Mouse (Mus musculus) forebrain, postnatal 0 days (tissue): Measurements from ENCODE around the gene Pbx1. TPM values are rescaled to one million over a fixed set of nuclear protein-coding genes. Genes with fewer than 3 reads are reported as not detected.

Source experiments
- ATAC-seq: fragments of 200-750 bp; cut with Nextera tagmentation; 2 replicates; pipeline ENCODE4 v1.8.0; 2017; ENCODE audit warnings: mild to moderate bottlenecking, moderate library complexity
- DNase-seq: peaks from one replicate; pipeline ENCODE4 v3.0.0-alpha.2; 2015
- H3K27ac ChIP-seq: fragments of 300-500 bp; sonication (generic); 2 replicates; pipeline ENCODE4 v1.5.1; 2014; ENCODE audit warnings: low read depth, mild to moderate bottlenecking, antibody characterized with exemption, low read length, moderate library complexity, mixed read lengths
- H3K27me3 ChIP-seq: fragments of 300-500 bp; sonication (generic); 2 replicates; pipeline ENCODE4 v1.6.1; 2014; ENCODE audit warnings: mild to moderate bottlenecking, low read length, mixed read lengths; ENCODE audit not compliant: insufficient read depth
- H3K36me3 ChIP-seq: fragments of 300-500 bp; sonication (generic); 2 replicates; pipeline ENCODE4 v1.6.1; 2014; ENCODE audit warnings: mild to moderate bottlenecking, moderate library complexity; ENCODE audit not compliant: insufficient read depth
- H3K4me1 ChIP-seq: fragments of 300-500 bp; sonication (generic); 2 replicates; pipeline ENCODE4 v1.6.1; 2014; ENCODE audit warnings: antibody characterized with exemption; ENCODE audit not compliant: insufficient read depth
- H3K4me2 ChIP-seq: fragments of 300-500 bp; sonication (generic); 2 replicates; pipeline ENCODE4 v1.6.1; 2014; ENCODE audit warnings: low read depth, mild to moderate bottlenecking, moderate library complexity
- H3K4me3 ChIP-seq: fragments of 300-500 bp; sonication (generic); 2 replicates; pipeline ENCODE4 v1.5.1; 2014; ENCODE audit warnings: low read depth, low read length, mixed read lengths
- H3K9ac ChIP-seq: fragments of 300-500 bp; sonication (generic); 2 replicates; pipeline ENCODE4 v1.6.1; 2014; ENCODE audit warnings: mild to moderate bottlenecking
- H3K9me3 ChIP-seq: fragments of 300-500 bp; sonication (generic); 2 replicates; pipeline ENCODE4 v1.6.1; 2016; ENCODE audit warnings: low read length
- CTCF ChIP-seq: sonication (generic); IDR thresholded peaks from 2 replicates; pipeline ENCODE4 v1.5.1; 2016; ENCODE audit warnings: antibody characterized with exemption, control low read depth, low read depth
- WGBS: fragments of 180-500 bp; shearing (Covaris S2); extraction: QIAGEN DNeasy Blood & Tissue Kit; methylation state at CpG from one replicate; pipeline ENCODE4 v1.1.7; 2014; 5-methylcytosine and 5-hydroxymethylcytosine counted together
- polyA plus RNA-seq: library from polyadenylated mRNA; unstranded; fragments of >200 nt; fragmentation: Nextera tagmentation; extraction: Ambion mirVana; gene quantifications from 2 replicates; pipeline ENCODE4 v1.2.1, GENCODE M21; 2015
- total RNA-seq: library from RNA; depleted of rRNA; stranded (reverse); fragments of >200 nt; gene quantifications from 2 replicates; pipeline ENCODE4 v1.2.3, GENCODE M21; 2014

The Pbx1 gene
- total and polyA plus RNA-seq, 2 experiments from 2014 or later: 60.5 to 95.9 TPM

- ATAC-seq (peak; percentile 18; the same call in 1 of the 2 replicates), DNase-seq (no peak)
- H3K27ac ChIP-seq: no peak overlapping the region; the same call in 1 of the 2 replicates
- H3K4me2 ChIP-seq: no peak overlapping the region
- no peaks in the 10 kb centered on the region for H3K27me3 ChIP-seq
- no peaks in the 10 kb centered on the region for H3K36me3 ChIP-seq
- peaks cover 15% of the 10 kb centered on the region for H3K4me1 ChIP-seq
- TF ChIP-seq CTCF: no peak
- no peak overlapping the region for H3K9ac ChIP-seq
- H3K4me3 ChIP-seq: no peak overlapping the region
- 50% methylated on average over 14 of the region's 14 CpGs for WGBS
- H3K9me3 ChIP-seq: no peaks in the 10 kb centered on the region
Observed at GRCm38 (mm10) chr1:168307275-168308182, 124.5 kb downstream of the Pbx1 start.

DNA sequence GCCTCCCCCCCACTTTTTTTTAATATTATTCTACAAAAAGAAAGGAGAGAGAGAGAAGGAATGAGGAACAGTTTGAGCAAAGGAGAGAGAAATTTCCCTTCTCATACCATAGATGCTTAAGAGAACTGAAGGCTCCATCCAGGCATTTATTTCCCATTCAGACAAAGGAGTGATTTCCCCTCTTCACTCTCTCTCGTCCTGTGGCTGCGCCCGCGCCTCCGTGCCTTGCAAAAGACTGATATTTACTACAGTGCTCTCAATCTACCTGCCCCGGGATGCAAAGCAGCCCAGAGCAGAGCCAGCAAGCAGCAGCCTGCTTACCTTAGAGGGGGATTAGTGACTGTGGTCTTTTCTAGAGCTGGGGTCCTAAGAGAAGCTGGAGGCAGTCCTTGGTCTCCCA lies 131.6 kb downstream of the Pbx1 start:
- Histone ChIP-seq H3K36me3 (no peaks in the 10 kb centered on the region), H3K27ac (peak overlapping the region; percentile 68), H3K9me3 (no peaks in the 10 kb centered on the region), H3K4me1 (peaks cover 24% of the 10 kb centered on the region), H3K9ac (peak overlapping the region; percentile 28; the same call in 1 of the 2 replicates), H3K27me3 (no peaks in the 10 kb centered on the region), H3K4me3 (no peak overlapping the region), H3K4me2 (peak overlapping the region; percentile 29)
- ATAC-seq (peak; percentile 28; the same call in 1 of the 2 replicates), DNase-seq (no peak)
- no peak for TF ChIP-seq CTCF
- 19% methylated on average over 6 of the region's 6 CpGs for WGBS

GRCm38 (mm10) chr1:168299928-168300365 lies 132.1 kb downstream of the Pbx1 start:
- peak; percentile 58 for DNase-seq
- Histone ChIP-seq H3K36me3 (no peaks in the 10 kb centered on the region), H3K4me1 (peaks cover 24% of the 10 kb centered on the region), H3K9ac (peak overlapping the region; percentile 28; the same call in 1 of the 2 replicates), H3K4me2 (peak overlapping the region; percentile 29), H3K27me3 (no peaks in the 10 kb centered on the region), H3K4me3 (no peak overlapping the region), H3K9me3 (no peaks in the 10 kb centered on the region), H3K27ac (peak overlapping the region; percentile 68)
- ATAC-seq: peak; percentile 70
- 12% methylated on average over 12 of the region's 12 CpGs for WGBS
- no peak for TF ChIP-seq CTCF

GRCm38 (mm10) chr1:168299181-168299580 lies 132.9 kb downstream of the Pbx1 start:
- Histone ChIP-seq H3K4me3 (no peak overlapping the region), H3K9me3 (no peaks in the 10 kb centered on the region), H3K9ac (no peak overlapping the region), H3K36me3 (no peaks in the 10 kb centered on the region), H3K27me3 (no peaks in the 10 kb centered on the region), H3K4me2 (no peak overlapping the region), H3K27ac (no peak overlapping the region), H3K4me1 (peaks cover 24% of the 10 kb centered on the region)
- no peak for DNase-seq
- 78% methylated on average over 8 of the region's 8 CpGs for WGBS
- no peak for TF ChIP-seq CTCF
- no peak for ATAC-seq

GRCm38 (mm10) chr1:168296290-168296689 lies 135.8 kb downstream of the Pbx1 start:
- ATAC-seq: no peak

DNA sequence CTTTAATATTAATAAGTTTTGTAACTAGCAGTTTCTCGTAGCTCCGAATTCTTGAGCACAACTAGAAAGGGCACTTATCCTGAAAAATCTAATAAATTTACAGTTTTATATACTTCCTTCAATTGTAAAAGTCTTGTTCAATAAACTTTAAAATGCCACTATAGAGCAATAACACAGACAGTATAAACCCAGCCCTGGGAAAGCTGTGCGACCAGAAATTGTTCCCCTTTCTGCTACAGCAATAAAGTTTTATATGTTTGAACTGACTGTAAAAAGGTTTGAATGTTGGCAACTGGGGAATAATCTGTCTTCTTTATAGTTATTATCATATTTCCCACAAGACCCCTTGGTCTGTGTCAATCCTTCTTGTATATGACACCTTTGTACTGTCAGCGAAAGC lies 136.3 kb downstream of the Pbx1 start:
- WGBS: 77% methylated on average over 4 of the region's 4 CpGs
- ATAC-seq (no peak), DNase-seq (no peak)
- Histone ChIP-seq H3K4me3 (no peak overlapping the region), H3K4me1 (peaks cover 28% of the 10 kb centered on the region), H3K9me3 (no peaks in the 10 kb centered on the region), H3K27ac (no peak overlapping the region), H3K9ac (no peak overlapping the region), H3K4me2 (no peak overlapping the region), H3K27me3 (no peaks in the 10 kb centered on the region), H3K36me3 (no peaks in the 10 kb centered on the region)
- no peak for TF ChIP-seq CTCF

More at GRCm38 (mm10) chr1:168296290-168296689, 135.8 kb downstream of the Pbx1 start:
- Histone ChIP-seq H3K36me3 (no peaks in the 10 kb centered on the region), H3K4me2 (no peak overlapping the region), H3K9ac (no peak overlapping the region), H3K9me3 (no peaks in the 10 kb centered on the region), H3K27ac (no peak overlapping the region), H3K4me1 (peaks cover 27% of the 10 kb centered on the region), H3K4me3 (no peak overlapping the region), H3K27me3 (no peaks in the 10 kb centered on the region)
- 41% methylated on average over 2 of the region's 2 CpGs for WGBS
- DNase-seq: no peak
- no peak for TF ChIP-seq CTCF

DNA sequence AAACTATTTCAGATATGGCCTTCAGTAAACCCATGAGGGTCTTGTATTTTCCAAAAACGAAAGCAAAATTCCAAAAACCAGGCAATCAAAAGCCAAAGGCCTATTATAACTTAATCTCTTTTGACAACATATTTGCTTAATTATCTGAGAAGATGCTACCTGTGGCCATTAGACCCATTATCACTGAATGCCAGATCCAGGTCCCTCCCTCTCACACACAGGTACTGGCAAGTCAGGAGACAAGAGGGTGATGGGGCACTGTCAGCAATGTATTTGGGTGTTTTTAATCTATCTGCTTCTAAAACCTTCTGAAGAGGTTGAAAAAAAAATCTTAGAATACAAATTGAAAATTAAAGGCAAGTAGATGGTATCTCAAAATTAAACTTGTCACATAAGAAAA lies 138.4 kb downstream of the Pbx1 start:
- TF ChIP-seq CTCF: no peak

More for the DNA sequence above, 138.4 kb downstream of the Pbx1 start:
- no peak overlapping the region for H3K4me2 ChIP-seq
- no peaks in the 10 kb centered on the region for H3K9me3 ChIP-seq
- H3K36me3 ChIP-seq: no peaks in the 10 kb centered on the region
- DNase-seq: no peak
- no peak overlapping the region for H3K27ac ChIP-seq
- no peak for ATAC-seq
- H3K27me3 ChIP-seq: no peaks in the 10 kb centered on the region
- peaks cover 24% of the 10 kb centered on the region for H3K4me1 ChIP-seq
- H3K4me3 ChIP-seq: no peak overlapping the region
- WGBS: 78% methylated on average over 1 of the region's 1 CpGs
- H3K9ac ChIP-seq: no peak overlapping the region
